In the genomic region with DNA sequence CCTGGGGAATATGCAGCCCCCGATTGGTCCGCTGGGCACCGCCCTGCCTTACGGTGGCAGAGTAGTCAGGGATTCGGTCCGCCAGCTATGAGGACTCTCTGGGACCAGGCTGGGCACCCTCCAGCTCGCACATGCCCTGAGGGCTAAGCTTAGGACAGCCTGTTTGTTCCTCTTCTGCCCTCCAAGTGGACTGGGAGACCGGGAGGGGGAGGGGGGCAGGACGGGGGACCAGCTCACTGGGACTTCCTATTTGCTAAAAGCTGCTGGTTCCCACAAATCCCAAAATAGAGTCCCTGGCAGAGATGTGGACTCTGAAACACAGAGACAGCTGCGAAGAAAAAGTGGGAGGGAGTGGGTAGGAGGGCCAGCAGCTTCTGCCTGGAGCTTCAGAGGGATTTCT, we compare ENCODE assay signal across 8 mouse cellular contexts.
DNase-seq lines count a peak whose midpoint lies in the region; ATAC-seq and TF ChIP-seq lines count a peak whose summit lies in the region.
"Had no signal": no experiment of that assay in that cellular context is flagged by ENCODE, and none has a peak within 500 bp of the region (broad histone marks: within the 10 kb centered on the region; RNA-seq: fewer than 3 reads in every experiment).

No protein-coding gene starts in this region.

- peak; percentile 77 for DNase-seq in 3134 (ENCODE audit: extremely low read depth, insufficient read length, low spot score)
- peak; percentile 31 for DNase-seq in heart, postnatal 4 days
- DNase-seq in left cerebral cortex, postnatal 10 days (ENCODE audit: extremely low spot score in 1 of 2, low spot score in 2 of 2) = peak; percentile 59 to 81
- peak; percentile 38 for DNase-seq in stomach, postnatal 0 days (ENCODE audit: low spot score)
- DNase-seq in Muller cell, postnatal 12 days (ENCODE audit: inconsistent ontology term) = no peak

- no peak overlapping the region for H3K9ac ChIP-seq in stomach, postnatal 0 days (ENCODE audit: low read length)
- no peak overlapping the region for H3K9ac ChIP-seq in hindbrain, embryonic 13.5 days

- H3K4me1 ChIP-seq in cortical plate, adult 2 months (ENCODE audit: control insufficient read depth, insufficient read depth, low read length) = peaks cover 3% of the 10 kb centered on the region; the same call in 1 of the 2 replicates
- no peaks in the 10 kb centered on the region for H3K4me1 ChIP-seq in stomach, postnatal 0 days (replicated peaks; ENCODE audit: control insufficient read depth, insufficient read depth)
- H3K4me1 ChIP-seq in hindbrain, embryonic 13.5 days (replicated peaks) = 0 out of 2 replicates have a peak, but pooled peaks cover 4% of the 10 kb centered on the region
- H3K4me1 ChIP-seq: megakaryocyte, embryonic 14.5 days had no signal

- no peaks in the 10 kb centered on the region for H3K27me3 ChIP-seq in stomach, postnatal 0 days (ENCODE audit: control insufficient read depth, insufficient read depth, low read length)
- H3K27me3 ChIP-seq in hindbrain, embryonic 13.5 days = no peaks in the 10 kb centered on the region
- H3K27me3 ChIP-seq: megakaryocyte, embryonic 14.5 days had no signal

- 55% methylated on average over 10 of the region's 10 CpGs for WGBS in stomach, postnatal 0 days
- WGBS in hindbrain, embryonic 13.5 days = 77% methylated on average over 10 of the region's 10 CpGs

- ATAC-seq in stomach, postnatal 0 days (ENCODE audit: low FRiP score, low TSS enrichment) = peak; percentile 49; the same call in 1 of the 2 replicates
- ATAC-seq in hindbrain, embryonic 13.5 days (ENCODE audit: low FRiP score) = no peak

- intact Hi-C loops in left cerebral cortex, postnatal 10 days (cut with DNase I) = no loop called here

- H3K36me3 ChIP-seq in stomach, postnatal 0 days (ENCODE audit: control insufficient read depth, insufficient read depth, low read length) = no peaks in the 10 kb centered on the region
- H3K36me3 ChIP-seq in hindbrain, embryonic 13.5 days = no peaks in the 10 kb centered on the region

- TF ChIP-seq CTCF in cortical plate, adult 2 months (IDR thresholded peaks at IDR 0.05; ENCODE audit: extremely low read depth, insufficient read depth, low read length) = no peak
- TF ChIP-seq CTCF in stomach, postnatal 0 days (IDR thresholded peaks at IDR 0.05; ENCODE audit: low read depth) = no peak

- TF ChIP-seq EP300 in stomach, postnatal 0 days (optimal IDR thresholded peaks at IDR 0.05) = no peak

- peak overlapping the region; percentile 33 for H3K4me3 ChIP-seq in cortical plate, adult 2 months (ENCODE audit: insufficient read depth, low read length)
- H3K4me3 ChIP-seq in stomach, postnatal 0 days (ENCODE audit: low read depth, low read length) = no peak overlapping the region
- H3K4me3 ChIP-seq in hindbrain, embryonic 13.5 days = no peak overlapping the region
- H3K4me3 ChIP-seq: megakaryocyte, embryonic 14.5 days had no signal

- H3K4me2 ChIP-seq in stomach, postnatal 0 days (replicated peaks; ENCODE audit: low read depth) = no peak overlapping the region
- H3K4me2 ChIP-seq in hindbrain, embryonic 13.5 days = no peak overlapping the region

- no peaks in the 10 kb centered on the region for H3K9me3 ChIP-seq in stomach, postnatal 0 days (ENCODE audit: control insufficient read depth, low read length)
- H3K9me3 ChIP-seq in hindbrain, embryonic 13.5 days = no peaks in the 10 kb centered on the region

- no peak for TF ChIP-seq POLR2A in cortical plate, adult 2 months (IDR thresholded peaks at IDR 0.05; ENCODE audit: extremely low read depth, insufficient read depth, low read length)

- H3K27ac ChIP-seq in cortical plate, adult 2 months (ENCODE audit: insufficient read depth, low read length) = peak overlapping the region; percentile 42; the same call in 1 of the 2 replicates
- no peak overlapping the region for H3K27ac ChIP-seq in stomach, postnatal 0 days (replicated peaks)
- H3K27ac ChIP-seq in hindbrain, embryonic 13.5 days = no peak overlapping the region
